Mouse (Mus musculus) right cerebral cortex, adult 18-20 months (tissue): ENCODE results near the gene Rhox3a.
"Not testable (repeated sequence)": the region's sequence is repeated elsewhere in the genome, so short reads cannot be mapped to it uniquely, and the experiment has no call there.

Experiments used
- DNase-seq: peaks from one replicate; pipeline ENCODE4 v3.0.0; 2022; ENCODE audit warnings: mixed read lengths

The Rhox3a gene

GRCm38 (mm10) chrX:37249619-37250018 lies at the start of gene Rhox3a:
Rhox3a (plus strand) TSS chrX:37249919.
- DNase-seq = not testable (repeated sequence)

GRCm38 (mm10) chrX:37210941-37211340 lies 38.8 kb upstream of the Rhox3a start, which contains the start of gene Gm9:
Gm9 (minus strand) TSS chrX:37211041.
- DNase-seq = no peak

GRCm38 (mm10) chrX:37222158-37222557 lies 27.6 kb upstream of the Rhox3a start, which contains the start of gene Rhox1:
Rhox1 (minus strand) TSS chrX:37222258.
- not testable (repeated sequence) for DNase-seq

- DNase-seq = not testable (repeated sequence)
Measured at GRCm38 (mm10) chrX:37244676-37245075, 5.0 kb upstream of the Rhox3a start, which contains the start of gene Rhox2a. Rhox2a (plus strand) TSS chrX:37244976.

GRCm38 (mm10) chrX:37265038-37265437 lies 15.3 kb downstream of the Rhox3a start, which contains the start of gene Rhox4a:
Rhox4a (plus strand) TSS chrX:37265338.
- not testable (repeated sequence) for DNase-seq
